17 mouse cellular contexts compared by ENCODE assay signal in the genomic region with DNA sequence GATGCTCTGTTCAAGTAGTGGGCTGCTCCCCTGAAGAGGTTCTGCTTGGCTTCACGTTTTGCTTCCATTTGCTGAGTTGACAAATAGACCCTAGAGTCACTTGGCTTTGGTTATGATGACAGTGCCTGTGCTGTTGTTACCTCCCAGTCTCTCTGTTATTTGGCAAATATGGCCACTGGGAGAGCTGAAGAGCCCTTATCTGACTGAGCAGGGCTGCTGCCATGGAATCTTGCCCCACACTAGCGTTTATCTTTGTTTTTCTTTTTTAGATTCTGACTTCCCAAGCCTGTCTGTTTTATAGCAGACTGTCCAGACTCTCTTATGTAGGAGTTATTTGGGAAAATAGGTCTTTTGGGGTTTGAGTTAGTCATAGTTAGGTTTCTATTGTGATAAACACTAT. TPM values are rescaled to one million over a fixed set of nuclear protein-coding genes. Genes with fewer than 3 reads are reported as not detected.
"Had no signal": no experiment of that assay in that cellular context is flagged by ENCODE, and none has a peak within 500 bp of the region (broad histone marks: within the 10 kb centered on the region; RNA-seq: fewer than 3 reads in every experiment).

No protein-coding gene starts in this region.

- H3K27me3 ChIP-seq: neural tube, embryonic 13.5 days; neural tube, embryonic 15.5 days; stomach, embryonic 15.5 days had no signal

- H3K9me3 ChIP-seq: neural tube, embryonic 13.5 days; stomach, embryonic 15.5 days had no signal

- DNase-seq: retina, postnatal 1 day; right cerebral cortex, adult 18-20 months; right cerebral cortex, postnatal 14 days; right cerebral cortex, postnatal 25 days; right cerebral cortex, postnatal 4 days; spleen, adult 18-20 months; thymus, adult 18-20 months; thymus, adult 2 months; thymus, postnatal 14 days; thymus, postnatal 25 days; thymus, postnatal 36 days; thymus, postnatal 4 days had no signal

- H3K27ac ChIP-seq: neural tube, embryonic 13.5 days; neural tube, embryonic 15.5 days; stomach, embryonic 15.5 days; stomach, postnatal 0 days had no signal

- H3K36me3 ChIP-seq: neural tube, embryonic 13.5 days; neural tube, embryonic 15.5 days; stomach, embryonic 15.5 days had no signal

- H3K4me3 ChIP-seq: neural tube, embryonic 13.5 days; neural tube, embryonic 15.5 days; stomach, embryonic 15.5 days had no signal

- H3K4me1 ChIP-seq: neural tube, embryonic 15.5 days; stomach, embryonic 15.5 days had no signal

- H3K9ac ChIP-seq: neural tube, embryonic 13.5 days; neural tube, embryonic 15.5 days; stomach, embryonic 15.5 days had no signal

RNA-seq across cellular contexts. Expression of a gene that starts 21.9 kb away (rescaled TPM):
- total RNA-seq: neutrophil, adult 5-6 weeks had no signal
